ENCODE assay signal across 9 mouse cellular contexts in genomic region chr14:73381559-73381958, GRCm38 (mm10). TPM values are rescaled to one million over a fixed set of nuclear protein-coding genes. Genes with fewer than 3 reads are reported as not detected.
A peak's percentile ranks its signal among the peaks of the same experiment; 100 is the strongest.
DNase-seq lines count a peak whose midpoint lies in the region; ATAC-seq and TF ChIP-seq lines count a peak whose summit lies in the region.
"Had no signal": no experiment of that assay in that cellular context is flagged by ENCODE, and none has a peak within 500 bp of the region (broad histone marks: within the 10 kb centered on the region; RNA-seq: fewer than 3 reads in every experiment).

No protein-coding gene starts in this region.

- H3K27ac ChIP-seq in forebrain, embryonic 15.5 days (replicated peaks): no peak overlapping the region
- H3K27ac ChIP-seq in forebrain, postnatal 0 days (ENCODE audit: low read depth, low read length): no peak overlapping the region
- H3K27ac ChIP-seq in kidney, embryonic 16.5 days (ENCODE audit: low read length): no peak overlapping the region
- H3K27ac ChIP-seq in macrophage: peak overlapping the region; percentile 66

- H3K9me3 ChIP-seq in forebrain, embryonic 15.5 days: no peaks in the 10 kb centered on the region
- H3K9me3 ChIP-seq in forebrain, postnatal 0 days (ENCODE audit: low read length): no peaks in the 10 kb centered on the region
- H3K9me3 ChIP-seq in kidney, embryonic 16.5 days (ENCODE audit: low read length): no peaks in the 10 kb centered on the region

- no peak overlapping the region for H3K9ac ChIP-seq in forebrain, embryonic 15.5 days (replicated peaks)
- no peak overlapping the region for H3K9ac ChIP-seq in forebrain, postnatal 0 days
- H3K9ac ChIP-seq in kidney, embryonic 16.5 days (replicated peaks; ENCODE audit: low read length): peak overlapping the region; percentile 8

- peaks cover 43% of the 10 kb centered on the region for H3K4me1 ChIP-seq in forebrain, embryonic 15.5 days
- peaks cover 25% of the 10 kb centered on the region for H3K4me1 ChIP-seq in forebrain, postnatal 0 days (ENCODE audit: insufficient read depth)
- H3K4me1 ChIP-seq in kidney, embryonic 16.5 days (ENCODE audit: insufficient read depth, low read length): peaks cover 40% of the 10 kb centered on the region

- peaks cover 2% of the 10 kb centered on the region; the same call in 1 of the 2 replicates for H3K36me3 ChIP-seq in forebrain, embryonic 15.5 days
- peaks cover 11% of the 10 kb centered on the region for H3K36me3 ChIP-seq in forebrain, postnatal 0 days (ENCODE audit: insufficient read depth)
- H3K36me3 ChIP-seq in kidney, embryonic 16.5 days (ENCODE audit: insufficient read depth, low read length): peaks cover 12% of the 10 kb centered on the region; the same call in 1 of the 2 replicates
- peaks cover 39% of the 10 kb centered on the region for H3K36me3 ChIP-seq in macrophage (ENCODE audit: inconsistent target)

- peak overlapping the region; percentile 59; the same call in 1 of the 2 replicates for H3K4me2 ChIP-seq in forebrain, embryonic 15.5 days (replicated peaks)
- no peak overlapping the region; the same call in 1 of the 2 replicates for H3K4me2 ChIP-seq in forebrain, postnatal 0 days (ENCODE audit: low read depth)
- peak overlapping the region; percentile 75; the same call in 1 of the 2 replicates for H3K4me2 ChIP-seq in kidney, embryonic 16.5 days (replicated peaks; ENCODE audit: low read depth, low read length)

- TF ChIP-seq CTCF in forebrain, postnatal 0 days (IDR thresholded peaks at IDR 0.05; ENCODE audit: low read depth): no peak

- no peak for DNase-seq in forebrain, postnatal 0 days
- no peak for DNase-seq in kidney, postnatal 36 days
- peak; percentile 63 for DNase-seq in brain, adult 2 months (ENCODE audit: low read depth, low spot score)
- DNase-seq in left cerebral cortex, adult 8-10 months (ENCODE audit: low spot score in 2 of 2): no peak
- DNase-seq in B cell, adult 2 months: no peak
- DNase-seq: cerebellum, postnatal 10 days had no signal

- H3K79me2 ChIP-seq in macrophage (ENCODE audit: inconsistent target): peaks cover 84% of the 10 kb centered on the region

- no peak for ATAC-seq in forebrain, embryonic 15.5 days (replicated peaks)
- ATAC-seq in forebrain, postnatal 0 days: no peak
- ATAC-seq in kidney, embryonic 16.5 days (ENCODE audit: low FRiP score, low TSS enrichment): no peak

- H3K4me3 ChIP-seq in forebrain, embryonic 15.5 days: peak overlapping the region; percentile 99; the same call in 1 of the 2 replicates
- no peak overlapping the region for H3K4me3 ChIP-seq in forebrain, postnatal 0 days (ENCODE audit: low read depth, low read length)
- H3K4me3 ChIP-seq in kidney, embryonic 16.5 days (ENCODE audit: low read length): 0 out of 2 replicates have a peak overlapping the region, but pooled peaks have one; percentile 0
- peak overlapping the region; percentile 66; the same call in 1 of the 2 replicates for H3K4me3 ChIP-seq in macrophage (ENCODE audit: inconsistent target)

- H3K27me3 ChIP-seq in forebrain, embryonic 15.5 days: no peaks in the 10 kb centered on the region
- no peaks in the 10 kb centered on the region for H3K27me3 ChIP-seq in forebrain, postnatal 0 days (ENCODE audit: insufficient read depth, low read length)
- H3K27me3 ChIP-seq in kidney, embryonic 16.5 days (ENCODE audit: insufficient read depth, low read length): no peaks in the 10 kb centered on the region

- WGBS in forebrain, embryonic 15.5 days: 66% methylated on average over 4 of the region's 4 CpGs
- 59% methylated on average over 4 of the region's 4 CpGs for WGBS in forebrain, postnatal 0 days
- WGBS in kidney, embryonic 16.5 days: 29% methylated on average over 4 of the region's 4 CpGs
- 18% methylated on average over 4 of the region's 4 CpGs for WGBS in macrophage (ENCODE audit: missing documents)

RNA-seq across cellular contexts. Expression of gene Itm2b, which starts 3.5 kb away (rescaled TPM):
- 640 and 665 TPM in 2 replicates for polyA plus RNA-seq in forebrain, embryonic 15.5 days (2015; fragmentation: Nextera tagmentation; extraction: Ambion mirVana)
- 317 and 332 TPM in 2 replicates for total RNA-seq in forebrain, postnatal 0 days (2014; rRNA removed)
- polyA plus RNA-seq in forebrain, postnatal 0 days (2015; fragmentation: Nextera tagmentation; extraction: Ambion mirVana): 802 and 892 TPM in 2 replicates
- polyA plus RNA-seq in kidney, embryonic 16.5 days (2015; fragmentation: Nextera tagmentation; extraction: Ambion mirVana): 1,091 and 1,137 TPM in 2 replicates
- total RNA-seq in macrophage (2018; cell fraction: chromatin; rRNA removed): 100 to 1,000 TPM in 25 of 26 experiments, 10 to 100 TPM in 1; 99.9 to 715 (median 297) TPM
- 1,000 to 10,000 TPM; 2,781 to 4,191 (median 3,475) TPM for total RNA-seq in macrophage (2018; cell fraction: cytosol; rRNA removed)
- total RNA-seq in macrophage (2018; cell fraction: nucleus; rRNA removed): 1,000 to 10,000 TPM in 24 of 26 experiments, 100 to 1,000 TPM in 2; 559 to 2,630 (median 1,649) TPM
- 3,192 to 6,999 TPM (median 6,128 TPM) in 3 replicates for polyA plus RNA-seq in macrophage (2018)
- total RNA-seq in left cerebral cortex, adult 8-10 months (2022): 100 to 1,000 TPM; 726 to 856 (median 801) TPM

RNA-seq across cellular contexts. Expression of gene Rb1, which starts 55.9 kb away (rescaled TPM):
- 19.4 and 32.5 TPM in 2 replicates for polyA plus RNA-seq in forebrain, embryonic 15.5 days (2015; fragmentation: Nextera tagmentation; extraction: Ambion mirVana)
- total RNA-seq in forebrain, postnatal 0 days (2014; rRNA removed): 27.9 and 37.9 TPM in 2 replicates
- polyA plus RNA-seq in forebrain, postnatal 0 days (2015; fragmentation: Nextera tagmentation; extraction: Ambion mirVana): 16.2 and 20.6 TPM in 2 replicates
- 25.4 and 28.1 TPM in 2 replicates for polyA plus RNA-seq in kidney, embryonic 16.5 days (2015; fragmentation: Nextera tagmentation; extraction: Ambion mirVana)
- total RNA-seq in macrophage (2018; cell fraction: chromatin; rRNA removed): 100 to 1,000 TPM in 20 of 26 experiments, 10 to 100 TPM in 6; 39.3 to 393 (median 236) TPM
- total RNA-seq in macrophage (2018; cell fraction: cytosol; rRNA removed): 10 to 100 TPM; 30.1 to 61.9 (median 50.8) TPM
- 100 to 1,000 TPM in 13 of 26 experiments, 10 to 100 TPM in 13; 34.5 to 216 (median 98.5) TPM for total RNA-seq in macrophage (2018; cell fraction: nucleus; rRNA removed)
- polyA plus RNA-seq in macrophage (2018): 35.4 to 48.6 TPM (median 40.6 TPM) in 3 replicates
- total RNA-seq in left cerebral cortex, adult 8-10 months (2022): 10 to 100 TPM; 24.2 to 33.1 (median 29.2) TPM
